Mouse (Mus musculus) neural tube, embryonic 15.5 days (tissue): ENCODE measurements around the gene Apbb1ip. TPM values are rescaled to one million over a fixed set of nuclear protein-coding genes. Genes with fewer than 3 reads are reported as not detected.
A peak's percentile ranks its signal among the peaks of the same experiment; 100 is the strongest.
"Not testable (repeated sequence)": the region's sequence is repeated elsewhere in the genome, so short reads cannot be mapped to it uniquely, and the experiment has no call there.

Experiments used
- ATAC-seq: fragments of 200-750 bp; cut with Nextera tagmentation; 2 replicates; pipeline ENCODE4 v1.8.0; 2017; ENCODE audit warnings: mild to moderate bottlenecking, moderate TSS enrichment, moderate library complexity; ENCODE audit not compliant: low FRiP score
- H3K27ac ChIP-seq: fragments of 300-500 bp; sonication (generic); replicated peaks from 2 replicates; pipeline ENCODE4 v1.5.1; 2015; ENCODE audit warnings: mild to moderate bottlenecking, inconsistent platforms
- H3K27me3 ChIP-seq: fragments of 300-500 bp; sonication (generic); replicated peaks from 2 replicates; pipeline ENCODE4 v1.6.1; 2015; ENCODE audit warnings: inconsistent platforms
- H3K36me3 ChIP-seq: fragments of 300-500 bp; sonication (generic); 2 replicates; pipeline ENCODE4 v1.6.1; 2015; ENCODE audit warnings: inconsistent platforms
- H3K4me1 ChIP-seq: fragments of 300-500 bp; sonication (generic); 2 replicates; pipeline ENCODE4 v1.6.1; 2015; ENCODE audit warnings: inconsistent platforms
- H3K4me2 ChIP-seq: fragments of 300-500 bp; sonication (generic); 2 replicates; pipeline ENCODE4 v1.6.1; 2015; ENCODE audit warnings: inconsistent platforms, mild to moderate bottlenecking, moderate library complexity
- H3K4me3 ChIP-seq: fragments of 300-500 bp; sonication (generic); replicated peaks from 2 replicates; pipeline ENCODE4 v1.5.1; 2015; ENCODE audit warnings: mild to moderate bottlenecking, inconsistent platforms
- H3K9ac ChIP-seq: fragments of 300-500 bp; sonication (generic); replicated peaks from 2 replicates; pipeline ENCODE4 v1.6.1; 2015; ENCODE audit warnings: mild to moderate bottlenecking, inconsistent platforms
- H3K9me3 ChIP-seq: fragments of 300-500 bp; sonication (generic); replicated peaks from 2 replicates; pipeline ENCODE4 v1.6.1; 2016; ENCODE audit warnings: inconsistent platforms
- WGBS: fragments of 180-500 bp; shearing (Covaris S2); methylation state at CpG from one replicate; pipeline ENCODE4 v1.1.7; 2015; ENCODE audit warnings: mixed read lengths; 5-methylcytosine and 5-hydroxymethylcytosine counted together
- polyA plus RNA-seq: library from polyadenylated mRNA; unstranded; fragments of >200 nt; fragmentation: Nextera tagmentation; extraction: Ambion mirVana; gene quantifications from 2 replicates; pipeline ENCODE4 v1.2.1, GENCODE M21; 2015

Gene Apbb1ip
- polyA plus RNA-seq, 1 experiment from 2014 or later = 1.2 TPM

DNA sequence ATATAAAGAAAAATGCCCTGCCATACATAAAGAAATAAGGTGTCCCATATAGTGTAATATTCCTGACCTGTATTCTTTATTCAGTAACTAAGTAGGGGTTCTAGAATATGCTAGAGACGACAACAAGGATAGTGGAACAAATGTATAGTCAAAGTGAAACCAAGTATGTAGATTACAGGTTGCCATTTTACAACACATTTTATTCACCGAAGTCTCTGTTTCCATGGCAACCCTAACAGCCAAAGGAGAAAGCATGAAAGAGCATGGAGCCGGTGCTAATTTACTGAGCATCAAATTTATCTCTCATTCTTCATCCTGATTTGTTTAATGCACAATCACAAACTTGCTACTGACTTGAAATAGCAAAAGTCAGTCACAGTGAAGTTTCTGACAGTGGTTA lies 83.6 kb downstream of the Apbb1ip start:
- no peaks in the 10 kb centered on the region for H3K27me3 ChIP-seq
- no peaks in the 10 kb centered on the region for H3K4me1 ChIP-seq
- no peaks in the 10 kb centered on the region for H3K9me3 ChIP-seq
- no peak; the same call in 1 of the 2 replicates for ATAC-seq
- H3K36me3 ChIP-seq = no peaks in the 10 kb centered on the region
- H3K4me3 ChIP-seq = no peak overlapping the region
- no peak overlapping the region for H3K27ac ChIP-seq
- 18% methylated on average over 3 of the region's 3 CpGs for WGBS
- H3K4me2 ChIP-seq = no peak overlapping the region
- no peak overlapping the region for H3K9ac ChIP-seq

- 85% methylated on average over 2 of the region's 2 CpGs for WGBS
- H3K27me3 ChIP-seq = no peaks in the 10 kb centered on the region
- no peak overlapping the region for H3K27ac ChIP-seq
- H3K4me1 ChIP-seq = no peaks in the 10 kb centered on the region
- no peak overlapping the region for H3K4me3 ChIP-seq
- no peak for ATAC-seq
- H3K36me3 ChIP-seq = no peaks in the 10 kb centered on the region
- H3K9ac ChIP-seq = no peak overlapping the region
- no peaks in the 10 kb centered on the region for H3K9me3 ChIP-seq
- no peak overlapping the region for H3K4me2 ChIP-seq
Measured at GRCm38 (mm10) chr2:22862194-22862593, 88.3 kb downstream of the Apbb1ip start.

- ATAC-seq = peak; percentile 95
- not testable (repeated sequence) for H3K4me1 ChIP-seq, H3K9ac ChIP-seq, H3K9me3 ChIP-seq, H3K4me2 ChIP-seq, H3K4me3 ChIP-seq, H3K36me3 ChIP-seq, H3K27ac ChIP-seq, H3K27me3 ChIP-seq
- 2% methylated on average over 6 of the region's 6 CpGs for WGBS
Measured at GRCm38 (mm10) chr2:22864394-22865037, 90.6 kb downstream of the Apbb1ip start.

DNA sequence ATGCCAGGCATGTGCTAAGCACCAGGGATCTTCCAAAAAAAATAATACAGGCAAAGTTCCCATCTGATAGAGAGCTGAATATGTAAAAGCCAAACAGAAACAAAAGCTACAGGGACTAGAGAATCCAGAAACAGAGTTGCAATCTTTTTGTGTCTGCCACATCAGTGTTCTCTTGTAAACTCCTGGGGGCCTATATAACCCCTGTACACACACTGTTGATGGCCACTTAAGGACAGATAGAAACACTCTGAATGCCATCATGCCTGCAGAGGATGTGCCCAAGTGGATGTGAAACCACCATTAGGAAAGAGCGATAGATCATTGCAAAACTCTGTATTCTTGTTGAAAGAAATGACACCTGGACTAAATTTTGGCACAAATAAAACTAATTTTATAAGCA lies 91.9 kb downstream of the Apbb1ip start:
- Histone ChIP-seq H3K36me3 (no peaks in the 10 kb centered on the region), H3K9me3 (no peaks in the 10 kb centered on the region), H3K4me1 (no peaks in the 10 kb centered on the region), H3K4me2 (no peak overlapping the region), H3K9ac (no peak overlapping the region), H3K4me3 (no peak overlapping the region), H3K27me3 (no peaks in the 10 kb centered on the region), H3K27ac (no peak overlapping the region)
- no peak for ATAC-seq
- WGBS = 90% methylated on average over 1 of the region's 1 CpGs

DNA sequence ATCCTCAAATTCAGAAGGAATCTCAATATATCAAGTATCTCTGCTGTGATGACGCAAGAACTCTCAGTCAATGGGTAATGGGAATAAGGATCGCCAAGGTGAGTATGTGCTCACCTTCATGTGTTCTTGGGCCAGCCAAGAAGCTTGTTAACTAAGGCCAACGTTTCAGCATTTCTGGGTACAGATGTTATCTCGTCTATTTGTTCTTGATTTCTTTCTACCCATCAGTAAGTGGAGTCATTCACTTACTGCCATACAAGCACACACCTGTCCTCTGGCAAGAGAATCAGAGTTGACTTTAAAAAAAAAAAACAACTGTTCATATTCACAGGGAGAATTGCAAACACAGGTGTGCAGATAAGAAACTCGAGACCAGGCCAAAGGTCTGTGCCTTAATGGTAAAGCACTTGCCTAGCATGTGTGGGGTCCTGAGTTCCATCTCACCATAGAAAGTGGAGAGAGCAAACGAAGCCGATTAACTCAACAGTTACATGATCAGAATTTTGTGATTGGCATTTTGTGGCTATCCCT lies 93.1 kb downstream of the Apbb1ip start:
- ATAC-seq = no peak
- no peaks in the 10 kb centered on the region for H3K36me3 ChIP-seq
- no peaks in the 10 kb centered on the region for H3K4me1 ChIP-seq
- no peak overlapping the region for H3K9ac ChIP-seq
- H3K9me3 ChIP-seq = no peaks in the 10 kb centered on the region
- WGBS = 84% methylated on average over 7 of the region's 7 CpGs
- H3K4me3 ChIP-seq = no peak overlapping the region
- H3K27me3 ChIP-seq = no peaks in the 10 kb centered on the region
- H3K27ac ChIP-seq = no peak overlapping the region
- H3K4me2 ChIP-seq = no peak overlapping the region

GRCm38 (mm10) chr2:22873159-22873558 lies 99.3 kb downstream of the Apbb1ip start:
- Histone ChIP-seq H3K4me3 (no peak overlapping the region), H3K36me3 (no peaks in the 10 kb centered on the region), H3K27me3 (no peaks in the 10 kb centered on the region), H3K4me1 (no peaks in the 10 kb centered on the region), H3K27ac (no peak overlapping the region), H3K9me3 (no peaks in the 10 kb centered on the region), H3K9ac (no peak overlapping the region), H3K4me2 (no peak overlapping the region)
- 93% methylated on average over 1 of the region's 1 CpGs for WGBS
- no peak for ATAC-seq

GRCm38 (mm10) chr2:22874628-22875027 lies 100.7 kb downstream of the Apbb1ip start:
- 58% methylated on average over 10 of the region's 10 CpGs for WGBS
- Histone ChIP-seq H3K9me3 (no peaks in the 10 kb centered on the region), H3K27me3 (no peaks in the 10 kb centered on the region), H3K4me3 (no peak overlapping the region), H3K4me1 (no peaks in the 10 kb centered on the region), H3K36me3 (no peaks in the 10 kb centered on the region), H3K4me2 (no peak overlapping the region), H3K9ac (no peak overlapping the region), H3K27ac (no peak overlapping the region)
- ATAC-seq = no peak

GRCm38 (mm10) chr2:22876614-22877013 lies 102.7 kb downstream of the Apbb1ip start:
- no peak for ATAC-seq
- H3K36me3 ChIP-seq = no peaks in the 10 kb centered on the region
- H3K27me3 ChIP-seq = no peaks in the 10 kb centered on the region
- no peaks in the 10 kb centered on the region for H3K4me1 ChIP-seq
- H3K27ac ChIP-seq = no peak overlapping the region
- H3K9me3 ChIP-seq = no peaks in the 10 kb centered on the region
- H3K4me2 ChIP-seq = no peak overlapping the region
- H3K9ac ChIP-seq = no peak overlapping the region
- WGBS = 93% methylated on average over 3 of the region's 3 CpGs
- H3K4me3 ChIP-seq = no peak overlapping the region

DNA sequence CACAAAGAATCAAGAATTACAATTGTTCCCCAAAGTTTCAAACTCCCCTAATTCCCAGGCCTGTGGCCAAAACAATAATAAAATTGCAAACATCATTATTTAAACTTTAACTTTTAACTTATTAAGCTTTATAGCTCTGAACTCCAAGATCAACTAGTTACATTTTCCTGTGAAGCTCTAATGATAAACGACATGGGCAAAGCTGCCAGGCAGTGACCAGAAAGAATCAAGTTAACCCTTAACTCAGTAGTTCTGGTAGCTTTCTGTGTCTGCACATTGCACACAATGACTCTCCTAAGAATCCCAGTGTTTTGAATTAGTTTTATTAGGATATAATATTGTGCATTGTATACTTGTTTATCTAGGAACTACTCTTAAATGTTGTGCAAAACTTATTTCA lies 104.9 kb downstream of the Apbb1ip start:
- Histone ChIP-seq H3K36me3 (no peaks in the 10 kb centered on the region), H3K4me1 (no peaks in the 10 kb centered on the region), H3K27ac (no peak overlapping the region), H3K4me2 (no peak overlapping the region), H3K27me3 (no peaks in the 10 kb centered on the region), H3K9ac (no peak overlapping the region), H3K4me3 (no peak overlapping the region), H3K9me3 (no peaks in the 10 kb centered on the region)
- 66% methylated on average over 1 of the region's 1 CpGs for WGBS
- ATAC-seq = no peak

DNA sequence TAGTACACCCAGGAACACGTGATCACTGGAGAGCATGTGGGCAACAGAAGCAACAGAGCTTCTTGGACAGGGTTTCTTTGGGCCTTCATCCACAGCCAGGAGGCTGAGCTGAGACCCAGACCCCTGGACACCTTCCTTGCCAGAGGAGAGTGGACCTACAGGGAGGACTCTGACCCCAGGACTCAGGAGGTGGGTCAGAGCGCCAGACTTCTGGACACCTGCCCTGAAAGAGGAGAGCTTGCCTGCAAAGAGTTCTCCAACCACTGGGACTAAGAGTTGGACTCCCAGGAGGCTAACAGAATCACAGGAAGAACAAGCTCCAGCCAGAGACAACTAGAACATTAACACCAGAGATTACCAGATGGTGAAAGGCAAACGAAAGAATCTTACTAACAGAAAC lies 106.8 kb downstream of the Apbb1ip start:
- not testable (repeated sequence) for H3K27ac ChIP-seq, H3K9me3 ChIP-seq, H3K27me3 ChIP-seq, H3K4me2 ChIP-seq, H3K4me3 ChIP-seq, ATAC-seq, H3K4me1 ChIP-seq, H3K9ac ChIP-seq, H3K36me3 ChIP-seq
- WGBS = 90% methylated on average over 3 of the region's 3 CpGs

GRCm38 (mm10) chr2:22894932-22895281 lies 121.0 kb downstream of the Apbb1ip start:
- H3K36me3 ChIP-seq = no peaks in the 10 kb centered on the region
- no peaks in the 10 kb centered on the region for H3K27me3 ChIP-seq
- peaks cover 16% of the 10 kb centered on the region for H3K4me1 ChIP-seq
- peak overlapping the region; percentile 85 for H3K27ac ChIP-seq
- 19% methylated on average over 9 of the region's 9 CpGs for WGBS
- ATAC-seq = no peak; the same call in 1 of the 2 replicates
- peak overlapping the region; percentile 80 for H3K9ac ChIP-seq
- peak overlapping the region; percentile 80 for H3K4me2 ChIP-seq
- no peaks in the 10 kb centered on the region for H3K9me3 ChIP-seq
- H3K4me3 ChIP-seq = peak overlapping the region; percentile 80

DNA sequence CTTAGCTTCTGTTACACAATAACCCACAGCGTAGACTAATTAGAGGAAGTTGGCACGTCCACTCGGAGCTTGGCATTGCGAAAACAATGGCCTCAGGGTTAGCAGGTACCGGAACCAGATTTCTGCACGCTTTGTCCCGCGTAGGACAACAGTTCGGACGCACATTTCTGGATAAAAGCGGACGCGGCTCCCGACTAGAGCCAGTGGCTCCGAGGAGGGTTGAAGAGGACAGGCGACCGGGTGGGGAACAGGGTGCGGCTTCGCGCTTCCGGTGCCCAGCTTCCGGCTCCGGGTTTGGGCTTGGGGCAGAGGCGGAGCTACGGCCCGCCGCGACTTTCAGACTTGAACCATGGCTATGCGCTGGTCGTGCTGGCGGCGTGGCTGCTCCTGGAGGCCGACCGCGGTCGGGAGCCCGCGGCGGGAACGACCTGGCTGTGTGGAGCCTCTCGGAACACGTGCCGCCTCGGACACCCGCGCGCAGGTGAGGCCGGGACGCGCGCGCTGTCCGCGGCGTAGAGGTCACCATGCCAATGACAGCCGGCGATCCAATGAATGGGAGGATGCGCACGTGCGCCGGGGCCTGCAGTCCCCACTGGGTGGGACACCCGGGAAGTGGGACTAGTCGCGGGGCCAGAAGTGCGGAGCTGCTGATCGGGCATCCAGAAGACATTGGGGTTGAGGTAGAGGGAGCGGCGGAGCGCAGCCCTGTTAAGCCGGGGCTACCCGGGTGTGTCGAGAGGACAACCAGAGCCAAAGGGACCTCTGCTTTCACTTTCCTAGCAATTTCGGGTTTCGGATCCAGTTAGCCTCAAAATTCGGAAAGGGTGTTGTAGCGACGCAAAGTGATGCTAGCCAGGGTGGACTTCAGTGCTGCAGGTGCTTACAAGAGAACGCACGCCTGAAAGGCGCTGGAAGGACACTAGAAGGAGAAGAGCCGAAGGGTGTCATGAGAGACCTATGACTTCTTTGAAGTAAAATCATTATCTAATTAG lies 121.7 kb downstream of the Apbb1ip start, which contains the start of gene Pdss1:
Gene Pdss1 (plus strand): TSS at position 241 of the 992 bp plus-strand sequence.
- WGBS = under 1% methylated on average over 81 of the region's 81 CpGs
- no peaks in the 10 kb centered on the region for H3K27me3 ChIP-seq
- ATAC-seq = peak; percentile 99

More for the DNA sequence above, 121.7 kb downstream of the Apbb1ip start, which contains the start of gene Pdss1:
- Histone ChIP-seq H3K27ac (peak within 1 kb of the TSS; percentile 85), H3K4me2 (peak within 1 kb of the TSS; percentile 80), H3K4me3 (peak within 1 kb of the TSS; percentile 80), H3K9ac (peak within 1 kb of the TSS; percentile 80), H3K36me3 (no peaks in the 10 kb centered on the region), H3K4me1 (peaks cover 16% of the 10 kb centered on the region), H3K9me3 (no peaks in the 10 kb centered on the region)
